Mouse (Mus musculus): ENCODE results near the gene Flt3. TPM values are rescaled to one million over a fixed set of nuclear protein-coding genes. Genes with fewer than 3 reads are reported as not detected.

Flt3 gene
- polyA plus RNA-seq, 1 experiment = 24.8 TPM

- no peak for DNase-seq
- no peak overlapping the region for H3K27ac ChIP-seq (ENCODE audit: insufficient read depth, low read length)
- H3K27me3 ChIP-seq (ENCODE audit: control insufficient read depth, insufficient read depth, low read length) = no peaks in the 10 kb centered on the region
- 85% methylated on average over 10 of the region's 10 CpGs for WGBS
- no peak overlapping the region for H3K4me3 ChIP-seq (replicated peaks; ENCODE audit: insufficient read depth, low read depth, low read length)
- TF ChIP-seq CTCF (IDR thresholded peaks at IDR 0.05; ENCODE audit: borderline replicate concordance, insufficient read depth, low read depth, low read length) = no peak
- TF ChIP-seq POLR2A (IDR thresholded peaks at IDR 0.05; ENCODE audit: borderline replicate concordance, insufficient read depth, low read length) = no peak
- H3K4me1 ChIP-seq (ENCODE audit: control insufficient read depth, insufficient read depth, low read length) = no peaks in the 10 kb centered on the region
Observed at GRCm38 (mm10) chr5:147343904-147344303, 56.4 kb downstream of the Flt3 start.

DNA sequence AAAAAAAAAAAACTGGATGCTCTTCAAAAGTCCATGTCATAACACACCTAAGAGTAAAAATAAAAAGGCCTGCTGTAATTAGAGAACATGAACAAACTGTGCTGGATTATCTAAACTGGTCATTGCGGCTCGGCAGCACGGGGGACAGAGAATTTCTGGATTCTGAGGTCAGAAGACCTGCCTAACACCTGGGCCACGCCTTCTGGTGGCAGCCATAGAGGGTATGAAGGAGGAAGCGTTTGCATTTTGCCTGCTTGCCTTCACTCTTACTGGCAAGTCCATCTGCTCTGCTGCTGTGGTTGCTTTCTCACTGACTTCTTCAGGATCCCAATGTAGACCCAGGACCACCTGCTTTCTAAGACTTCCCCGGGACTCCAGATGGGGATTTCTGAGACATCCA, 57.4 kb downstream of the Flt3 start:
- Histone ChIP-seq H3K27ac (ENCODE audit: insufficient read depth, low read length) (no peak overlapping the region), H3K4me1 (ENCODE audit: control insufficient read depth, insufficient read depth, low read length) (no peaks in the 10 kb centered on the region), H3K27me3 (ENCODE audit: control insufficient read depth, insufficient read depth, low read length) (no peaks in the 10 kb centered on the region), H3K4me3 (replicated peaks; ENCODE audit: insufficient read depth, low read depth, low read length) (no peak overlapping the region)
- no peak for DNase-seq
- WGBS = 92% methylated on average over 6 of the region's 6 CpGs
- TF ChIP-seq CTCF (IDR thresholded peaks at IDR 0.05; ENCODE audit: borderline replicate concordance, insufficient read depth, low read depth, low read length) (no peak), POLR2A (IDR thresholded peaks at IDR 0.05; ENCODE audit: borderline replicate concordance, insufficient read depth, low read length) (no peak)

DNA sequence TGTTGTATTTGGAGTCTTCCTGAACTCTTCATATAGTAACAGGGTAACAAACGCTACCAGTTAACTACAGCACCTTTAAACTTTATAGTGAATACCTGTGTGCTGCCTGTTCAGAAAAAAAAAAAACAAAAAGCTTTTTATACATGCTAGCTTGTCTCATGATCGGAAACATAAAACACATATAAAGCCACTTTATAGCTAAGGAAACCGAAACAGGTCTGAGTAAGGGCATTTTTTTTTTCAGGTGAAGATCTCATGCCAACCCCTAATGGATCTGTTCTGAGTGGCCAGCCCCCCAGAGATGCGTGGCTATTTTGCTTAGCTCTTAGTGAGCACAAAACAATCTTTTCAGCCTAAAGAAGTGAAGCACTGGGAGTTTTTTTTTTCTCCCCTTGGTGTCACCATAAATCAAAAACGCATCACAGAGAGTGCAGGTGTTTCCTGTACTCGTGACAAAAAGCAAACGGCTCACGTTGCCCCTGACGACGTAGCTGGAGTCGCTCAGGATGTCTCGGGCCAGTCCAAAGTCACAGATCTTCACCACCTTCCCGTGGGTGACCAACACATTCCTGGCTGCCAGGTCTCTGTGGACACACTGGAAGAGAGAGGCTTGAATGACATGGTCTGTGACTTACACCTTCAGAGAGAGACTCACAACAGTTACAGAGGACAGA, 59.4 kb downstream of the Flt3 start:
- DNase-seq = no peak
- H3K4me3 ChIP-seq (replicated peaks; ENCODE audit: insufficient read depth, low read depth, low read length) = no peak overlapping the region
- TF ChIP-seq CTCF (IDR thresholded peaks at IDR 0.05; ENCODE audit: borderline replicate concordance, insufficient read depth, low read depth, low read length) = no peak
- TF ChIP-seq POLR2A (IDR thresholded peaks at IDR 0.05; ENCODE audit: borderline replicate concordance, insufficient read depth, low read length) = no peak
- WGBS = 75% methylated on average over 13 of the region's 13 CpGs
- H3K27me3 ChIP-seq (ENCODE audit: control insufficient read depth, insufficient read depth, low read length) = no peaks in the 10 kb centered on the region
- H3K27ac ChIP-seq (ENCODE audit: insufficient read depth, low read length) = no peak overlapping the region
- H3K4me1 ChIP-seq (ENCODE audit: control insufficient read depth, insufficient read depth, low read length) = no peaks in the 10 kb centered on the region

- H3K27me3 ChIP-seq (ENCODE audit: control insufficient read depth, insufficient read depth, low read length) = no peaks in the 10 kb centered on the region
- TF ChIP-seq CTCF (IDR thresholded peaks at IDR 0.05; ENCODE audit: borderline replicate concordance, insufficient read depth, low read depth, low read length) (no peak), POLR2A (IDR thresholded peaks at IDR 0.05; ENCODE audit: borderline replicate concordance, insufficient read depth, low read length) (no peak)
- 82% methylated on average over 11 of the region's 11 CpGs for WGBS
- H3K4me1 ChIP-seq (ENCODE audit: control insufficient read depth, insufficient read depth, low read length) = no peaks in the 10 kb centered on the region
- H3K4me3 ChIP-seq (replicated peaks; ENCODE audit: insufficient read depth, low read depth, low read length) = no peak overlapping the region
- no peak for DNase-seq
- no peak overlapping the region for H3K27ac ChIP-seq (ENCODE audit: insufficient read depth, low read length)
Observed at GRCm38 (mm10) chr5:147339560-147339959, 60.7 kb downstream of the Flt3 start.

- no peaks in the 10 kb centered on the region for H3K27me3 ChIP-seq (ENCODE audit: control insufficient read depth, insufficient read depth, low read length)
- no peak for DNase-seq
- H3K4me3 ChIP-seq (replicated peaks; ENCODE audit: insufficient read depth, low read depth, low read length) = no peak overlapping the region
- no peaks in the 10 kb centered on the region for H3K4me1 ChIP-seq (ENCODE audit: control insufficient read depth, insufficient read depth, low read length)
- TF ChIP-seq CTCF (IDR thresholded peaks at IDR 0.05; ENCODE audit: borderline replicate concordance, insufficient read depth, low read depth, low read length) = no peak
- WGBS = 52% methylated on average over 9 of the region's 9 CpGs
- no peak overlapping the region for H3K27ac ChIP-seq (ENCODE audit: insufficient read depth, low read length)
Observed at GRCm38 (mm10) chr5:147338967-147339366, 61.3 kb downstream of the Flt3 start.

- WGBS = 36% methylated on average over 7 of the region's 7 CpGs
- no peak for TF ChIP-seq CTCF (IDR thresholded peaks at IDR 0.05; ENCODE audit: borderline replicate concordance, insufficient read depth, low read depth, low read length)
- no peak for TF ChIP-seq POLR2A (IDR thresholded peaks at IDR 0.05; ENCODE audit: borderline replicate concordance, insufficient read depth, low read length)
- H3K27ac ChIP-seq (ENCODE audit: insufficient read depth, low read length) = no peak overlapping the region
- H3K4me3 ChIP-seq (replicated peaks; ENCODE audit: insufficient read depth, low read depth, low read length) = no peak overlapping the region
- no peaks in the 10 kb centered on the region for H3K27me3 ChIP-seq (ENCODE audit: control insufficient read depth, insufficient read depth, low read length)
- no peaks in the 10 kb centered on the region for H3K4me1 ChIP-seq (ENCODE audit: control insufficient read depth, insufficient read depth, low read length)
- DNase-seq = no peak
Observed at GRCm38 (mm10) chr5:147332711-147333110, 67.6 kb downstream of the Flt3 start.

DNA sequence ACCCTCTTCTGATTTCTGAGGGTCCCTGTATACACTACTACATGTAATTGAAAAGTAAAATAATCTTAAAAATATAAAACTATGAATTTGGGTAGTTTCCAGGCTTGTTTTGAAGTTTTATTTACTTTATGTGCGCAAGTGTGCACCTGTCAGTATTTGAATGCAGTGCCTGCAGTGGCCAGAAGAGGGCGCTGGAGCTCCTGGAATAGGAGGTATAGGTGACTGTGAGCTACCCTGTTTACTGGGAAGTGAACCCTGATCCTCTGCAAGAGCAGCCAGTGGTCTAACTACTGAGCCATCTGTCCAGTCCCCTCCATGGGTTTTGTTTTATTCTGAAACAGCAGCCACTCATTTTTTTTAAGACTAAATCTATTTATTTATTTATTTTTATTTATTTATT, 68.7 kb downstream of the Flt3 start:
- DNase-seq = peak; percentile 15 to 47
- H3K27me3 ChIP-seq (ENCODE audit: control insufficient read depth, insufficient read depth, low read length) = no peaks in the 10 kb centered on the region
- 43% methylated on average over 2 of the region's 2 CpGs for WGBS
- H3K27ac ChIP-seq (ENCODE audit: insufficient read depth, low read length) = no peak overlapping the region
- TF ChIP-seq POLR2A (IDR thresholded peaks at IDR 0.05; ENCODE audit: borderline replicate concordance, insufficient read depth, low read length) (no peak), CTCF (IDR thresholded peaks at IDR 0.05; ENCODE audit: borderline replicate concordance, insufficient read depth, low read depth, low read length) (peak; percentile 68)
- no peak overlapping the region for H3K4me3 ChIP-seq (replicated peaks; ENCODE audit: insufficient read depth, low read depth, low read length)
- H3K4me1 ChIP-seq (ENCODE audit: control insufficient read depth, insufficient read depth, low read length) = no peaks in the 10 kb centered on the region

DNA sequence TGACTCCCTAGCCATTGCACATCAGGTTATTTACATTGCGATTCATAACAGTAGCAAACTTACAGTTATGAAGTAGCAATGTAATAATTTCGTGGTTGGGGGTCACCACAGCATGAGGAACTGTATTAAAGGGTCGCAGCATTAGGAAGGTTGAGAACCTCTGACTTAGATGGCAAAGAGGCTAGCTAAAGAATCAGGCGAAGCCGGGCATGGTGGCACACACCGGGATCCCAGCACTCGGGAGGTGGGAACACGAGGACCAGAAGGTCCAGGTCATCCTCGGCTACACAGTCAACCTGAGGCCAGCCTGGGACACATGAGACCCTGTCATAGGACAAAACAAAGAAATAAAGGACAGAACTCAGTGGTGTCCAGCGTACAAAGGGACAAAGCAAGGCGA, 70.3 kb downstream of the Flt3 start:
- no peak overlapping the region for H3K27ac ChIP-seq (ENCODE audit: insufficient read depth, low read length)
- TF ChIP-seq POLR2A (IDR thresholded peaks at IDR 0.05; ENCODE audit: borderline replicate concordance, insufficient read depth, low read length) (no peak), CTCF (IDR thresholded peaks at IDR 0.05; ENCODE audit: borderline replicate concordance, insufficient read depth, low read depth, low read length) (no peak)
- H3K27me3 ChIP-seq (ENCODE audit: control insufficient read depth, insufficient read depth, low read length) = no peaks in the 10 kb centered on the region
- H3K4me1 ChIP-seq (ENCODE audit: control insufficient read depth, insufficient read depth, low read length) = no peaks in the 10 kb centered on the region
- WGBS = 80% methylated on average over 11 of the region's 11 CpGs
- H3K4me3 ChIP-seq (replicated peaks; ENCODE audit: insufficient read depth, low read depth, low read length) = no peak overlapping the region
- no peak for DNase-seq

All from cerebellum, adult 2 months (tissue).